Mouse (Mus musculus) forebrain, embryonic 12.5 days (tissue): Measurements from ENCODE around the gene Nsun2. TPM values are rescaled to one million over a fixed set of nuclear protein-coding genes. Genes with fewer than 3 reads are reported as not detected.

Source experiments
- ATAC-seq: fragments of 200-750 bp; cut with Nextera tagmentation; 2 replicates; pipeline ENCODE4 v1.8.0; 2017; ENCODE audit warnings: moderate TSS enrichment; ENCODE audit not compliant: low FRiP score
- H3K27ac ChIP-seq: fragments of 300-500 bp; sonication (generic); 2 replicates; pipeline ENCODE4 v1.5.1; 2016; ENCODE audit warnings: mild to moderate bottlenecking
- H3K27me3 ChIP-seq: fragments of 300-500 bp; sonication (generic); 2 replicates; pipeline ENCODE4 v1.6.1; 2016; ENCODE audit warnings: mild to moderate bottlenecking
- H3K36me3 ChIP-seq: fragments of 300-500 bp; sonication (generic); replicated peaks from 2 replicates; pipeline ENCODE4 v1.6.1; 2016; ENCODE audit warnings: mild to moderate bottlenecking
- H3K4me1 ChIP-seq: fragments of 300-500 bp; sonication (generic); 2 replicates; pipeline ENCODE4 v1.6.1; 2016
- H3K4me2 ChIP-seq: fragments of 300-500 bp; sonication (generic); 2 replicates; pipeline ENCODE4 v1.6.1; 2016; ENCODE audit warnings: mild to moderate bottlenecking, moderate library complexity
- H3K4me3 ChIP-seq: fragments of 300-500 bp; sonication (generic); replicated peaks from 2 replicates; pipeline ENCODE4 v1.5.1; 2016; ENCODE audit warnings: mild to moderate bottlenecking
- H3K9ac ChIP-seq: fragments of 300-500 bp; sonication (generic); 2 replicates; pipeline ENCODE4 v1.6.1; 2016; ENCODE audit warnings: mild to moderate bottlenecking
- H3K9me3 ChIP-seq: fragments of 300-500 bp; sonication (generic); 2 replicates; pipeline ENCODE4 v1.6.1; 2016
- WGBS: fragments of 180-500 bp; shearing (Covaris S2); methylation state at CpG from one replicate; pipeline ENCODE4 v1.1.7; 2016; 5-methylcytosine and 5-hydroxymethylcytosine counted together
- polyA plus RNA-seq: library from polyadenylated mRNA; unstranded; fragments of >200 nt; fragmentation: Nextera tagmentation; extraction: Ambion mirVana; gene quantifications from 2 replicates; pipeline ENCODE4 v1.2.1, GENCODE M21; 2016

The Nsun2 gene
- polyA plus RNA-seq, 1 experiment from 2014 or later, result 107 TPM

GRCm38 (mm10) chr13:69530951-69531350 is 2.6 kb upstream of the Nsun2 start:
- Histone ChIP-seq H3K27ac (no peak overlapping the region), H3K9me3 (no peaks in the 10 kb centered on the region), H3K4me1 (peaks cover 76% of the 10 kb centered on the region), H3K36me3 (peaks cover 16% of the 10 kb centered on the region), H3K4me2 (peak overlapping the region; percentile 87), H3K9ac (peak overlapping the region; percentile 95; the same call in 1 of the 2 replicates), H3K4me3 (peak overlapping the region; percentile 96), H3K27me3 (no peaks in the 10 kb centered on the region)
- 93% methylated on average over 6 of the region's 6 CpGs for WGBS
- no peak for ATAC-seq

- Histone ChIP-seq H3K27ac (no peak overlapping the region), H3K4me3 (peak overlapping the region; percentile 96), H3K4me2 (peak overlapping the region; percentile 87), H3K9me3 (no peaks in the 10 kb centered on the region), H3K27me3 (no peaks in the 10 kb centered on the region), H3K9ac (peak overlapping the region; percentile 95; the same call in 1 of the 2 replicates), H3K4me1 (peaks cover 71% of the 10 kb centered on the region), H3K36me3 (peaks cover 16% of the 10 kb centered on the region)
- no peak for ATAC-seq
- 55% methylated on average over 6 of the region's 6 CpGs for WGBS
Observed at GRCm38 (mm10) chr13:69531431-69531830, 2.1 kb upstream of the Nsun2 start.

GRCm38 (mm10) chr13:69532101-69532892 is 1.2 kb upstream of the Nsun2 start:
- no peak for ATAC-seq
- H3K27ac ChIP-seq, result no peak overlapping the region
- 26% methylated on average over 14 of the region's 14 CpGs for WGBS

GRCm38 (mm10) chr13:69532893-69533404 is 597 bp upstream of the Nsun2 start:
- Histone ChIP-seq H3K27ac (peak overlapping the region; percentile 95), H3K4me1 (peaks cover 57% of the 10 kb centered on the region)
- no peak for ATAC-seq

More at GRCm38 (mm10) chr13:69532101-69532892, 1.2 kb upstream of the Nsun2 start:
- peak overlapping the region; percentile 96 for H3K4me3 ChIP-seq
- H3K4me2 ChIP-seq, result peak overlapping the region; percentile 87
- no peaks in the 10 kb centered on the region for H3K9me3 ChIP-seq
- H3K27me3 ChIP-seq, result no peaks in the 10 kb centered on the region
- peak overlapping the region; percentile 95 for H3K9ac ChIP-seq
- H3K36me3 ChIP-seq, result peaks cover 16% of the 10 kb centered on the region
- H3K4me1 ChIP-seq, result peaks cover 63% of the 10 kb centered on the region

GRCm38 (mm10) chr13:69534334-69534653 is 748 bp downstream of the Nsun2 start, which contains the start of gene Tent4a:
Tent4a (minus strand) TSS chr13:69534617.
- H3K9ac ChIP-seq, result peak within 1 kb of the TSS; percentile 95
- peak; percentile 85 for ATAC-seq
- peak within 1 kb of the TSS; percentile 87 for H3K4me2 ChIP-seq
- H3K9me3 ChIP-seq, result no peaks in the 10 kb centered on the region
- peak within 1 kb of the TSS; percentile 95 for H3K27ac ChIP-seq
- 0 out of 2 replicates have a peak, but pooled peaks cover 3% of the 10 kb centered on the region for H3K27me3 ChIP-seq
- peak within 1 kb of the TSS; percentile 96 for H3K4me3 ChIP-seq
- peaks cover 56% of the 10 kb centered on the region for H3K4me1 ChIP-seq
- H3K36me3 ChIP-seq, result peaks cover 14% of the 10 kb centered on the region
- under 1% methylated on average over 33 of the region's 57 CpGs for WGBS

More at GRCm38 (mm10) chr13:69532893-69533404, 597 bp upstream of the Nsun2 start:
- Histone ChIP-seq H3K36me3 (peaks cover 16% of the 10 kb centered on the region), H3K9ac (peak overlapping the region; percentile 95), H3K27me3 (no peaks in the 10 kb centered on the region), H3K9me3 (no peaks in the 10 kb centered on the region), H3K4me2 (peak overlapping the region; percentile 87), H3K4me3 (peak overlapping the region; percentile 96)
- WGBS, result 0% methylated on average over 9 of the region's 9 CpGs

- Histone ChIP-seq H3K36me3 (peaks cover 8% of the 10 kb centered on the region), H3K4me1 (peaks cover 54% of the 10 kb centered on the region), H3K27me3 (0 out of 2 replicates have a peak, but pooled peaks cover 5% of the 10 kb centered on the region), H3K27ac (peak overlapping the region; percentile 95), H3K9me3 (no peaks in the 10 kb centered on the region), H3K4me3 (peak overlapping the region; percentile 96), H3K9ac (peak overlapping the region; percentile 95), H3K4me2 (peak overlapping the region; percentile 87)
- peak; percentile 95 for ATAC-seq
- under 1% methylated on average over 86 of the region's 86 CpGs for WGBS
Observed at GRCm38 (mm10) chr13:69534654-69535551, 1.4 kb downstream of the Nsun2 start.

GRCm38 (mm10) chr13:69536021-69536420 is 2.5 kb downstream of the Nsun2 start:
- H3K9me3 ChIP-seq, result no peaks in the 10 kb centered on the region
- H3K4me1 ChIP-seq, result peaks cover 43% of the 10 kb centered on the region
- H3K9ac ChIP-seq, result peak overlapping the region; percentile 95; the same call in 1 of the 2 replicates
- H3K27me3 ChIP-seq, result 0 out of 2 replicates have a peak, but pooled peaks cover 5% of the 10 kb centered on the region
- no peak for ATAC-seq
- H3K36me3 ChIP-seq, result no peaks in the 10 kb centered on the region
- no peak overlapping the region for H3K4me3 ChIP-seq
- peak overlapping the region; percentile 87 for H3K4me2 ChIP-seq
- WGBS, result 87% methylated on average over 4 of the region's 4 CpGs
- H3K27ac ChIP-seq, result no peak overlapping the region

GRCm38 (mm10) chr13:69537366-69537765 is 3.8 kb downstream of the Nsun2 start:
- no peak for ATAC-seq
- Histone ChIP-seq H3K36me3 (no peaks in the 10 kb centered on the region), H3K4me2 (no peak overlapping the region), H3K4me3 (no peak overlapping the region), H3K9ac (no peak overlapping the region), H3K27ac (no peak overlapping the region), H3K9me3 (no peaks in the 10 kb centered on the region), H3K4me1 (peaks cover 30% of the 10 kb centered on the region), H3K27me3 (peaks cover 5% of the 10 kb centered on the region; the same call in 1 of the 2 replicates)
- WGBS, result 79% methylated on average over 7 of the region's 7 CpGs

DNA sequence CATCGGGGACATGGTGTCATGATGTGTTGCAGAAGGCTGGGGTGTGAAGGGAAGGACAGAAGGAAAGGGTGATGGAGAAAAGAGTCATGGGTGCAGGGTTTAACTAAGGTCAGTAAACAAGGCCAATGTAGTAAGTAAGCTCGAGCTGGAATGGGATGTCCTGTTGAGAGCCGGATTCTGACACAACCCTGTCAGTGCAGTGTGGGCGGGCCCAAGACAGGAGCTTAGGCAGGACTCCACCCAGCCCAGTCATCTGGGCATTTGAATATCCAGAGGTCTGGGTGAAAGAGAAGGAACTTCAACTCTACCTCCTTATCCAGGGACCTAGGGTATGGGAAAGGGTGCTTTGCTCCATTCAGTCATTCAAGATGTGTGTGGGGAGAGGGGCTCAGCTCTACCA is 4.8 kb downstream of the Nsun2 start:
- H3K4me1 ChIP-seq, result peaks cover 32% of the 10 kb centered on the region
- no peak overlapping the region for H3K9ac ChIP-seq

DNA sequence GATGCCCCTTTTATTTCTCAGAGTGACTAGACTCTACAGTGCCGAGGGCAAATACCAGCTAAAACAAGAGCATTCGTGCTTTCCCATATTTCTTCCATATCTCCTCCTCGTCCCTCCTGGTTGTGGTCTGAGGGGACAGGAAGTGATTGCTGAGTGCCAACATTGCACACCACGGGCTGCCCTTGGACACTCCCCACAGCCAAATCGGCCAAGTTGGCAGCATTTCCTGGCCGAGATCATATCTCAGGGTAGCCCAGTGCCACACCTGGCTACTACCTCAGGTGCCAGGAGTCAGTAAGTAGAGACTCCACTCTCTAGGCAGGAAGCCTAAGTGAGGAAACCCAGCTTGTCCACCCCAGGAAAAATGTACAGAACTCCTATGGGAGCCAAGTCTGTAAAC is 7.7 kb downstream of the Nsun2 start:
- WGBS, result 94% methylated on average over 6 of the region's 6 CpGs
- no peaks in the 10 kb centered on the region for H3K9me3 ChIP-seq
- no peak overlapping the region for H3K9ac ChIP-seq
- H3K27me3 ChIP-seq, result peaks cover 24% of the 10 kb centered on the region
- H3K4me1 ChIP-seq, result peaks cover 29% of the 10 kb centered on the region
- no peak for ATAC-seq
- no peak overlapping the region for H3K27ac ChIP-seq
- H3K4me2 ChIP-seq, result no peak overlapping the region
- no peaks in the 10 kb centered on the region for H3K36me3 ChIP-seq
- no peak overlapping the region for H3K4me3 ChIP-seq

More for the DNA sequence above, 4.8 kb downstream of the Nsun2 start:
- H3K36me3 ChIP-seq, result no peaks in the 10 kb centered on the region
- 26% methylated on average over 4 of the region's 4 CpGs for WGBS
- peaks cover 7% of the 10 kb centered on the region; the same call in 1 of the 2 replicates for H3K27me3 ChIP-seq
- no peak overlapping the region for H3K27ac ChIP-seq
- no peak overlapping the region for H3K4me3 ChIP-seq
- H3K9me3 ChIP-seq, result no peaks in the 10 kb centered on the region
- ATAC-seq, result no peak
- H3K4me2 ChIP-seq, result no peak overlapping the region

DNA sequence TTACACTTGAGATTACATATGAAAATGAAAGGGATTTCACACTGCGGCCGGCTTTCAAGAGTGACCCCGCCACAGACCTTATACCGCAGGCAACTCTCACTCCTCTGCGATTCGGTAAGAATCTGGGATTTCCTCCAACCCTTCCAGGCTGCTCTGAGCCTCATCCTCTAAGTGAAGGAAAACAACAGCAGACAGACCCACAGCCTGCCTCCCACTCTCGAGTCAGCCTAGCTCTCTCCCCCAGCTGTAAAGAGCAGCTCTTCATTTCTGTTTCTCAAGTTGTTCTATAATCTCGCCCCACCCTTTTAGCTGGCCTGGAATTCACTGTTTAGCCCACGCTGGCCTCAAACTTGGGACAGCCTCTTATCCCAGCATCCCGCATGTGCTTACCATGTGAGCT is 8.2 kb downstream of the Nsun2 start:
- WGBS, result 78% methylated on average over 10 of the region's 10 CpGs
- peaks cover 29% of the 10 kb centered on the region for H3K4me1 ChIP-seq
- ATAC-seq, result no peak
- H3K27ac ChIP-seq, result no peak overlapping the region
- no peaks in the 10 kb centered on the region for H3K36me3 ChIP-seq
- no peak overlapping the region for H3K4me3 ChIP-seq
- no peak overlapping the region for H3K9ac ChIP-seq
- no peak overlapping the region for H3K4me2 ChIP-seq
- H3K9me3 ChIP-seq, result no peaks in the 10 kb centered on the region
- H3K27me3 ChIP-seq, result peaks cover 24% of the 10 kb centered on the region
